Mouse (Mus musculus) liver, embryonic 16.5 days (tissue): ENCODE measurements around the gene Mxi1. TPM values are rescaled to one million over a fixed set of nuclear protein-coding genes. Genes with fewer than 3 reads are reported as not detected.
A peak's percentile ranks its signal among the peaks of the same experiment; 100 is the strongest.

Source experiments
- ATAC-seq: fragments of 200-750 bp; cut with Nextera tagmentation; 2 replicates; pipeline ENCODE4 v1.8.0; 2017; ENCODE audit warnings: low read depth, mild to moderate bottlenecking, moderate number of reproducible peaks, moderate library complexity
- H3K27ac ChIP-seq: fragments of 300-500 bp; sonication (generic); 2 replicates; pipeline ENCODE4 v1.5.1; 2014; ENCODE audit warnings: mild to moderate bottlenecking, low read length
- H3K27me3 ChIP-seq: fragments of 300-500 bp; sonication (generic); 2 replicates; pipeline ENCODE4 v1.6.1; 2014; ENCODE audit warnings: low read depth, low read length, mixed read lengths; ENCODE audit not compliant: control insufficient read depth, insufficient read depth
- H3K36me3 ChIP-seq: fragments of 300-500 bp; sonication (generic); 2 replicates; pipeline ENCODE4 v1.6.1; 2014; ENCODE audit warnings: mild to moderate bottlenecking; ENCODE audit not compliant: control insufficient read depth, insufficient read depth
- H3K4me1 ChIP-seq: fragments of 300-500 bp; sonication (generic); 2 replicates; pipeline ENCODE4 v1.6.1; 2014; ENCODE audit warnings: low read depth, low read length, mixed read lengths; ENCODE audit not compliant: control insufficient read depth
- H3K4me2 ChIP-seq: fragments of 300-500 bp; sonication (generic); 2 replicates; pipeline ENCODE4 v1.6.1; 2014; ENCODE audit warnings: low read depth, low read length, mixed read lengths
- H3K4me3 ChIP-seq: fragments of 300-500 bp; sonication (generic); 2 replicates; pipeline ENCODE4 v1.5.1; 2014; ENCODE audit warnings: low read depth, mild to moderate bottlenecking, low read length
- H3K9ac ChIP-seq: fragments of 300-500 bp; sonication (generic); 2 replicates; pipeline ENCODE4 v1.6.1; 2014; ENCODE audit warnings: low read depth, low read length
- H3K9me3 ChIP-seq: fragments of 300-500 bp; sonication (generic); replicated peaks from 2 replicates; pipeline ENCODE4 v1.6.1; 2016; ENCODE audit warnings: low read length; ENCODE audit not compliant: control insufficient read depth
- WGBS: fragments of 180-500 bp; shearing (Covaris S2); extraction: QIAGEN DNeasy Blood & Tissue Kit; methylation state at CpG from one replicate; pipeline ENCODE4 v1.1.7; 2014; ENCODE audit not compliant: insufficient replicate concordance; 5-methylcytosine and 5-hydroxymethylcytosine counted together
- polyA plus RNA-seq: library from polyadenylated mRNA; unstranded; fragments of >200 nt; fragmentation: Nextera tagmentation; extraction: Ambion mirVana; gene quantifications from 2 replicates; pipeline ENCODE4 v1.2.1, GENCODE M21; 2015

Mxi1 gene
- polyA plus RNA-seq, 1 experiment from 2014 or later, result 16.7 TPM

DNA sequence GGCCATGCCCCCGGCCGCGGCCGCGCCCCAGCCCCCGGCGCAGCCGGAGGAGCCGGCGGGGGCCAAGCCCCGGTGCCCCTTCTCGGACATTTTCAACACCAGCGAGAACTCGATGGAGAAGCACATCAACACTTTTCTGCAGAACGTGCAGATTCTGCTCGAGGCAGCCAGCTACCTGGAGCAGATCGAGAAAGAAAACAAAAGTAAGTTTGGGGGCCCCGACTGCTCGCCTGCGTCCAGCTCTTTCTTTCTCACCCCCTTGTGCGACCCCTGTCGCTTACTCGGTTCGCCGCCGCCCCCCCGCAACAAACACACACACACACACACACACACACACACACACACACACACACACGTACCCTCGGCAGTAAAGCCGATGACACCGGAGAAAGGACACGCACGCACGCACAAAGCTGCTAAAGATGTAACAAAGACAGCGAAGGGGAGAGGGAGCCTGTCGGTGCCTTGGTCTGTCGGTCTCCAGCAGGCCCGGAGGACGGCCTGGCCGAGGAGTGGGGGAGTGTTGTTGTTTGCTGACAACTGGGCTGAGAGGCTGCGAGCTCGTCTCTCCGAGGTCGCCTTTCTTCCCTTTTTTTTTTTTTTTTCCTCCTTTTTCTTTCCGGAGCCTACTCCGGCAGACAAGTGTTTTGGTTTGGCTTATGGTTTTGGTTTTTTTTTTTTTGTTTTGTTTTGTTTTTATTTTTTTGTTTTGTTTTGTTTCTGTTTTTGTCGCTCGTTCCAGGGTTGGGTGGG, 629 bp downstream of the Mxi1 start:
- no peaks in the 10 kb centered on the region for H3K36me3 ChIP-seq
- under 1% methylated on average over 46 of the region's 48 CpGs for WGBS
- H3K9ac ChIP-seq, result peak overlapping the region; percentile 93
- H3K4me1 ChIP-seq, result peaks cover 25% of the 10 kb centered on the region
- H3K27ac ChIP-seq, result peak overlapping the region; percentile 94
- no peaks in the 10 kb centered on the region for H3K9me3 ChIP-seq
- ATAC-seq, result no peak
- H3K27me3 ChIP-seq, result no peaks in the 10 kb centered on the region
- peak overlapping the region; percentile 98 for H3K4me2 ChIP-seq
- H3K4me3 ChIP-seq, result peak overlapping the region; percentile 82

DNA sequence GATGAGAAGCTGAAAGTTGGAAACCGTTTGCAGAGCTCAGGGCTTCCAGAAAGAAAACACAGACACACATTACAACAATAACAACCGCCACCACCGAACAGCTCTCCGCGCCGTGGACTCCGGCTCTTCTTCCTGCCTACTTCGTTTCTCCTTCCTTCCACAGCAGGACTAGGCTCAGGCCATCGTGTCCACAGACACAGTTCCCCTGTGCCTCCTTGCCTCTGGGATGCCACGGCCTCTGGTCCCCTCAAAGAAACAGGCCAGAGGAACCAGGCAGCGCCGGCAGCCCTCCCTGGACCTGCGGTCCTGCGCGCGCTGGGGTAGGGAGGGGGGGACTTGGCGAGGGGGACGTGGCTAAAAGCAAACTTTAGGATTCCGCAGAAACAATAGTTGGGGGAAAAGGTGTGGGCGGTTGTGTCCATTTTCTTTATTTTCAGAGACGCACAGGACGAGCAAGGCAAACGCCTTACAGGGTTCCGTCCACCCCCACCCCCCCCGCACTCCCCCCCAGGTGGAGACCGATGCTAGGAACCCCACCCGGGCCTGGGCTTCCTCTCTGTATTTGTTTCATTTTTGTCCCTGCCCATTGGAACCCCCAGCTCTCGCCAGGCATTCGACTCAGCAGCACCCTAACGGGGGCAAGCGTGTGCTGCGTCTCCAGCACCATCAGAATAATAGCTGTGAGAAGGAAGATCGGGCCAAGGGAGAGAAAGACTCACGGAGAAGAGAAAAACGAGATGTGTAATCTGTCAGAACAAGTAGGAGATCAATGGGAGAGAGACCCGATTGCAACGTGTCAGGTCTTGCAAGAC, 1.4 kb downstream of the Mxi1 start:
- H3K27ac ChIP-seq, result peak overlapping the region; percentile 94
- no peak for ATAC-seq
- no peaks in the 10 kb centered on the region for H3K27me3 ChIP-seq
- H3K36me3 ChIP-seq, result no peaks in the 10 kb centered on the region
- H3K4me2 ChIP-seq, result peak overlapping the region; percentile 98
- H3K4me3 ChIP-seq, result peak overlapping the region; percentile 82
- under 1% methylated on average over 36 of the region's 37 CpGs for WGBS
- H3K4me1 ChIP-seq, result peaks cover 25% of the 10 kb centered on the region
- H3K9ac ChIP-seq, result peak overlapping the region; percentile 93
- H3K9me3 ChIP-seq, result no peaks in the 10 kb centered on the region

DNA sequence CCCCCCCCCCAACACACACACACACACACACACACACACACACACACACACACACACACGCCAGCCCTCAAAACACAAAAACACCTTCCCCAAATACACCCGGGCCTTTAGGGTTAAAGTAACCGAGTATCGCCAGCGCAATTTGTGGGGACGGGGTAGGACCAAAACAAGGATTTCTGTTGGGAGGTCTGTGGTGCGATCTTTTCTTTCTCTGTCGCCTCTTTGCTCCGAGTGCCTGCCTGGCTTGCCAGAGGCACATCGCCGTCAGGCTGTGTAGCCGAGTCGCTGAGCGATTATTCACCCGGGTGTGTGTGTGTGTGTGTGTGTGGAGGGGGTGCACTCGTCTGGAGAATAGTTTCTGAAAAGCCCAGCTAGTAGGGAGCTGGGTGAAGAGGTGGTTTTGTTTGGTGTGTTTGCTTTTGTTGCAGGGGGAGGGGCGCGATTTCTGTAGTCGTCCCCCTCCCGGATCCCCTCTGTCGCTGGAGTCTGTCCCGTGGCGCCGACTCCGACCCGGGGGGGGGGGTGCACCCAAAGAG, 2.1 kb downstream of the Mxi1 start:
- H3K9me3 ChIP-seq, result no peaks in the 10 kb centered on the region
- 0% methylated on average over 22 of the region's 26 CpGs for WGBS
- H3K4me2 ChIP-seq, result peak overlapping the region; percentile 98
- H3K36me3 ChIP-seq, result no peaks in the 10 kb centered on the region
- peak overlapping the region; percentile 93 for H3K9ac ChIP-seq
- H3K27me3 ChIP-seq, result no peaks in the 10 kb centered on the region
- no peak for ATAC-seq
- H3K4me1 ChIP-seq, result peaks cover 21% of the 10 kb centered on the region
- H3K4me3 ChIP-seq, result peak overlapping the region; percentile 82
- H3K27ac ChIP-seq, result peak overlapping the region; percentile 94

DNA sequence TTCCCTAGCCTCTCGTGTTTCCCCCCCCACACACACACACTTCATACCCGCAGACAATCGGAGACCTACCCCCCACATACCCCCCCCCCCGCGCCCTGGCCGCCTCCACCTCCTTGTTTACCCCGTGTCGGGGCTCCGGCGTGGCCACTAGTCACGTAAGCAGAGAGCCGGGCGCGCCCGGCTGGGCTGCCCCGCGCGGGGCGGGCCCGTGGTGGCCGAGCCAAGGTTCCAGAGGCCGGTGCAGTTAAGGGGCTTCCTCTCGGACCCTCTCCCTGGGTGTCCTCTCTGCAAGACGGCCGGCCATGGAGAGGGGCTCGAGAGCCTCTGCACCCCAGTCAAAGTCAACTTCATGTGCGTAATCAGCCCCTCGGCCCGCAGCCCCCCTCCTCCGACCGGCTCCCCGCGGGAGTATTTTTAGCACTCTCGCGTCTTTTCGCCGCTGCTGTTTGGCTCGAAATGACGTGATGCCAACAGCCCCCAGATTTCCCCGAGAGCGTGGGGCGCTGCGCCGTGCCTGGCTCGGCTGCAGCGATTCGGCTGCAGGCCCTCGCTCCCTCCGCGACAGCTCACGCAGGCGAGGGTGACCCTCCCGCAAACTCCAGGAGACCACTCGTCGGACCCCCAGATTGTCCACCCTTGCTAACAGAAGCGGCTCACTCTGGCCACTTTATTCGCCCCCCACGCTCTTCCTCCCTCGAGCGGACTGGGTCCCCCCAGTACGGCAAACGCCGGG, 2.8 kb downstream of the Mxi1 start:
- WGBS, result under 1% methylated on average over 63 of the region's 63 CpGs
- no peaks in the 10 kb centered on the region for H3K9me3 ChIP-seq
- peak overlapping the region; percentile 94 for H3K27ac ChIP-seq
- peak overlapping the region; percentile 98 for H3K4me2 ChIP-seq
- no peaks in the 10 kb centered on the region for H3K36me3 ChIP-seq
- peaks cover 21% of the 10 kb centered on the region for H3K4me1 ChIP-seq
- peak overlapping the region; percentile 93 for H3K9ac ChIP-seq
- peak; percentile 35 for ATAC-seq
- no peaks in the 10 kb centered on the region for H3K27me3 ChIP-seq
- H3K4me3 ChIP-seq, result peak overlapping the region; percentile 82

DNA sequence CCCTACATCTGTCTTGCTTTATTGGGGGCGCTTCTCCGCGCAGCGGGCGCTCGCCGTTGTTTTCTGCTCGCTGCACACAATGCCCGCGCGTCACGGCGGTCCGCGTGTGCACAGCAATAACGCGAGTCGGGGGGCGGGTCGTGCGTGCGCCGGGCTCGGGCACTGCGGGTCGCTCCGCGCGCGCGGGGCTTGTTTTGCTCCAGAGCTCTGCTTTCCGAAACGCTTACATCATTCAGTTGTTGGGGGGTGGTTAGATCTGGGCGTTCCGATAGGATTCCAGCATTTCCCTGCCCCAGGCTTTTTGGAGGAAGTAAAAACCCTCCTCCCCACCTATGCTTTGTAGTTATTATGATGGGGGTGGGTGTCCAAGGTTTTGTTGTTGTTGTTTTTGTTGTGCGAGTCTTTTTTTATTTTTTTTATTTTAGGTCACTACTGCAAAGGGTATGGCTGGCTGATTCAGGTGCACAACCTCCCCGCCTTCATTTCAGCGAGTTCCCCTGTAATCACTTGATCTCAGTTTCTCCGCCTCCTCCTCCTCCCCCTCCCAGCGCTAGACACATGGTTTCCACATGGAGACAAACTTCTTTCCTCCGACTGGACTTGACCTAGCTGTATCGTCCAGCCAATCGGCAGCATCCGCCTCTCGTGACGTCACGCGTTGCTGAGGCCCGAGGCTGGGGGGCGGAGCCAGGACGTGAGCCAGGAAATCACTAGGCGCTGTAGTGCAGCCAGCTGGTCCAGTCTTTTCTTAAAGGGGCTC, 3.5 kb downstream of the Mxi1 start:
- H3K27ac ChIP-seq, result peak overlapping the region; percentile 94
- H3K4me2 ChIP-seq, result peak overlapping the region; percentile 98
- H3K27me3 ChIP-seq, result no peaks in the 10 kb centered on the region
- no peaks in the 10 kb centered on the region for H3K36me3 ChIP-seq
- peak overlapping the region; percentile 82 for H3K4me3 ChIP-seq
- peak overlapping the region; percentile 93 for H3K9ac ChIP-seq
- H3K9me3 ChIP-seq, result no peaks in the 10 kb centered on the region
- peak; percentile 82 for ATAC-seq
- WGBS, result under 1% methylated on average over 52 of the region's 52 CpGs
- H3K4me1 ChIP-seq, result peaks cover 29% of the 10 kb centered on the region

DNA sequence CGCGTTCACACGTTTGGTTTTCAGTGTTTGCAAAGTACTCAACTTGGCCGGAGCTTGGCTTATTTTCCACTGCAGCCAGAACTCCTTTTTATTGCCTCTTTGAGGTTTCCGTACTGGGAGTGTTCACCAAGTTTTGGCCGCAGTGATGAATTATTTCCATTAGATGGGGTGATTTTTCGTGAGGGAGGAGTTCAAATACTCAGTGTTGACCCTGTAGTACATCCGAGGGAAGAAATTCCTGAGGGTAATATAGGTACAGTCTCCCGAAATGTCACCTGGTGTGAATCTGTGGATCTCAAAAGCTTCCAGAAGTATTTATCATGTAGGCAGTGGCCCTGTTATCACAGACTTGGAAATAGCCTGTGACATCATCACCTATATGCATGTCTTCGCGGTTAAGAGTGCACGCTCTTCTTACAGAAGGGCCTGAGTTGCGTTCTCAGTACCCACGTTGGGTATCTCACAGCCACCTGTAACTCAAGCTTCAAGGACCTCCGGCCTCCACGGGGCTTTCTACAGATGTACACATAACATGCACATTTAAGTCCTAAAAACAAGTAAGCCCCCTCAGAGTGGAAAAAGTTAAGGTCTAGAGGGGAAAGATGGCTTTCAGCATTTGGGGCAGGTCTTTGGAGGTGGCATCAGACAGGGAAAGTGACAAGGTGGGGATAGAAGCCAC, 4.4 kb downstream of the Mxi1 start:
- peaks cover 34% of the 10 kb centered on the region for H3K4me1 ChIP-seq
- H3K27ac ChIP-seq, result 0 out of 2 replicates have a peak overlapping the region, but pooled peaks have one; percentile 39
- H3K36me3 ChIP-seq, result no peaks in the 10 kb centered on the region
- peak overlapping the region; percentile 78 for H3K4me2 ChIP-seq
- no peak for ATAC-seq
- no peaks in the 10 kb centered on the region for H3K27me3 ChIP-seq
- 44% methylated on average over 16 of the region's 16 CpGs for WGBS
- peak overlapping the region; percentile 51 for H3K4me3 ChIP-seq
- H3K9ac ChIP-seq, result peak overlapping the region; percentile 48
- H3K9me3 ChIP-seq, result no peaks in the 10 kb centered on the region

DNA sequence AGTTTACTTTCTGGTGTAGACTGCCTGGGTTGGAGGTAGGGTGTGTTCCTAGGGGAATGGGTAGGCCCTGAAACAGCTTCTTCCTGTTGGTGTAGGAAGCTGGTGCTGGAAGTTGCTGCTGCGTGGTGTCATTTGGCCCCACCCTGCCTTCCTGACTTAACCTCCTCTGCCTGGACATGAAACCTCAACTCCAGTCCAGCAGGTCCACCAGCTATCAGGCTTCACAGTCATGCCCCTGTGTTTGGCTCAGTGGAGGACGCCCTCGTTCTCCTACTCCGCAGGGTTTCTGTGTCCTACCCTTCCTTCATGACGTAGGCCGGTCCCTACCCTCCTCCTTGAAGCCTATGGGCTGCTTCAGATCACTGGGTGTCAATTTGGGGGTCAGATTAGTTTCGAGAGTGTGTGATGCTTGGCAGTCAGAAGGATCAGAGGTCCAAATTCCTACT, 4.9 kb downstream of the Mxi1 start:
- H3K9ac ChIP-seq, result no peak overlapping the region
- no peaks in the 10 kb centered on the region for H3K27me3 ChIP-seq
- H3K4me3 ChIP-seq, result no peak overlapping the region
- H3K9me3 ChIP-seq, result no peaks in the 10 kb centered on the region
- WGBS, result 84% methylated on average over 7 of the region's 7 CpGs
- H3K4me2 ChIP-seq, result no peak overlapping the region
- H3K36me3 ChIP-seq, result no peaks in the 10 kb centered on the region
- H3K4me1 ChIP-seq, result peaks cover 35% of the 10 kb centered on the region
- ATAC-seq, result no peak
- no peak overlapping the region for H3K27ac ChIP-seq

DNA sequence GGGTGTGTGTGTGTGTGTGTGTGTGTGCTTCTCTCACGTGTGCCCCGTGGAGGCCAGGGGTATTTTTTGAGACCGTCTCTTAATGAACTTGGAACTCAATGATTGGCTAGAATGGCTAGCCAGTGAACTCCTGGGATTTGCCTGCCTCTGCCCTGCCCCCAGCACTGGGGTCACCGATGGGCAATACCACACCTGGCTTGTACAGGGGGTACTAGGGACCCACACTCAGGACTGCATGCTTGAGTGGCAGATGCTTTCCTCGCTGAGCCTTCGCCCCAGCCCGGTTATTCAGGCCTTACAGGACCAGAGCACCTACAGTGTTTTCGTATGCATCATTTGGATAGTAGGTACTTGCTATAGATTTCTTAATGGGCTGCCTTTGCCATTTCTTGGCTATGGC, 5.8 kb downstream of the Mxi1 start:
- Histone ChIP-seq H3K36me3 (no peaks in the 10 kb centered on the region), H3K4me1 (peaks cover 44% of the 10 kb centered on the region), H3K4me3 (no peak overlapping the region), H3K9me3 (no peaks in the 10 kb centered on the region), H3K27me3 (no peaks in the 10 kb centered on the region), H3K4me2 (no peak overlapping the region), H3K9ac (no peak overlapping the region), H3K27ac (no peak overlapping the region)
- no peak for ATAC-seq
- WGBS, result 81% methylated on average over 8 of the region's 8 CpGs
